Mouse (Mus musculus) midbrain, embryonic 16.5 days (tissue): ENCODE measurements around the gene Stoml2. TPM values are rescaled to one million over a fixed set of nuclear protein-coding genes. Genes with fewer than 3 reads are reported as not detected.
A peak's percentile ranks its signal among the peaks of the same experiment; 100 is the strongest.

ENCODE experiments used
- ATAC-seq: fragments of 200-750 bp; cut with Nextera tagmentation; 2 replicates; pipeline ENCODE4 v1.8.0; 2017; ENCODE audit warnings: moderate TSS enrichment
- H3K27ac ChIP-seq: fragments of 300-500 bp; sonication (generic); 2 replicates; pipeline ENCODE4 v1.5.1; 2014; ENCODE audit warnings: mild to moderate bottlenecking, low read length, mixed read lengths
- H3K27me3 ChIP-seq: fragments of 300-500 bp; sonication (generic); 2 replicates; pipeline ENCODE4 v1.6.1; 2014; ENCODE audit warnings: low read depth, low read length, mixed read lengths; ENCODE audit not compliant: control insufficient read depth, insufficient read depth
- H3K36me3 ChIP-seq: fragments of 300-500 bp; sonication (generic); 2 replicates; pipeline ENCODE4 v1.6.1; 2014; ENCODE audit warnings: mild to moderate bottlenecking, low read length, moderate library complexity, mixed read lengths; ENCODE audit not compliant: control insufficient read depth, insufficient read depth
- H3K4me1 ChIP-seq: fragments of 300-500 bp; sonication (generic); 2 replicates; pipeline ENCODE4 v1.6.1; 2014; ENCODE audit warnings: mild to moderate bottlenecking, low read length, mixed read lengths; ENCODE audit not compliant: control insufficient read depth, insufficient read depth
- H3K4me2 ChIP-seq: fragments of 300-500 bp; sonication (generic); 2 replicates; pipeline ENCODE4 v1.6.1; 2014; ENCODE audit warnings: mild to moderate bottlenecking, low read length, mixed read lengths
- H3K4me3 ChIP-seq: fragments of 300-500 bp; sonication (generic); 2 replicates; pipeline ENCODE4 v1.5.1; 2014; ENCODE audit warnings: low read depth, mild to moderate bottlenecking, low read length, moderate library complexity, mixed read lengths
- H3K9ac ChIP-seq: fragments of 300-500 bp; sonication (generic); 2 replicates; pipeline ENCODE4 v1.6.1; 2014; ENCODE audit warnings: low read depth, low read length, mixed read lengths
- H3K9me3 ChIP-seq: fragments of 300-500 bp; sonication (generic); replicated peaks from 2 replicates; pipeline ENCODE4 v1.6.1; 2014; ENCODE audit warnings: mild to moderate bottlenecking, low read length, mixed read lengths; ENCODE audit not compliant: control insufficient read depth, poor library complexity, severe bottlenecking
- WGBS: fragments of 180-500 bp; shearing (Covaris S2); extraction: QIAGEN DNeasy Blood & Tissue Kit; methylation state at CpG from one replicate; pipeline ENCODE4 v1.1.7; 2014; 5-methylcytosine and 5-hydroxymethylcytosine counted together
- polyA plus RNA-seq: library from polyadenylated mRNA; unstranded; fragments of >200 nt; fragmentation: Nextera tagmentation; extraction: Ambion mirVana; gene quantifications from 2 replicates; pipeline ENCODE4 v1.2.1, GENCODE M21; 2015

Stoml2 gene
- polyA plus RNA-seq, 1 experiment from 2014 or later: 234 TPM

DNA sequence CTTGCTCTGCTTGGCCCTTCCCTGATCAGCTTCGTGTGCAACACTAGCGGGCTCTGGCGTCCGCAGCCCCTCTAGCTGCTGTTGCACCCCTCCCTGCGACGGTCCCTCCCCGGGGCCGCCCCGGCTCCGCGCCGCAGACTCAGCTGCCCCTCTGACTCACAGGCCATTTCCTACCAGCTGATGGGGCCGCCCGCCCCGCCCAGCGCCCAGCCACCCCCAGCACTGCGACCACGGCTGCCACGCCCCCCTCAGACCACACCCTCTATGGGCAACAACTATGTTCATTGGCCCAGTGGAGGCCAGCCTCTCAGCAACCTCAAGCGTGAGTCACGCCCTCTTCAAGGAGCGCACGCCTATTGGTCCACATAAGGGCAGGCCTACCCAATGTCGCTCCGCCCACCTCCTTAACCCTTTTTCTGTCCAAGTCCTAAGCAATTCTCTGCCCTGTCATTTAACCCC, 8.6 kb upstream of the Stoml2 start:
- peak overlapping the region; percentile 87 for H3K9ac ChIP-seq
- peak overlapping the region; percentile 81 for H3K4me3 ChIP-seq
- peak; percentile 97 for ATAC-seq
- H3K4me1 ChIP-seq: peaks cover 50% of the 10 kb centered on the region
- peaks cover 7% of the 10 kb centered on the region for H3K36me3 ChIP-seq
- WGBS: 0% methylated on average over 24 of the region's 25 CpGs
- H3K27me3 ChIP-seq: no peaks in the 10 kb centered on the region
- peak overlapping the region; percentile 84 for H3K27ac ChIP-seq
- H3K9me3 ChIP-seq: no peaks in the 10 kb centered on the region
- peak overlapping the region; percentile 94 for H3K4me2 ChIP-seq

DNA sequence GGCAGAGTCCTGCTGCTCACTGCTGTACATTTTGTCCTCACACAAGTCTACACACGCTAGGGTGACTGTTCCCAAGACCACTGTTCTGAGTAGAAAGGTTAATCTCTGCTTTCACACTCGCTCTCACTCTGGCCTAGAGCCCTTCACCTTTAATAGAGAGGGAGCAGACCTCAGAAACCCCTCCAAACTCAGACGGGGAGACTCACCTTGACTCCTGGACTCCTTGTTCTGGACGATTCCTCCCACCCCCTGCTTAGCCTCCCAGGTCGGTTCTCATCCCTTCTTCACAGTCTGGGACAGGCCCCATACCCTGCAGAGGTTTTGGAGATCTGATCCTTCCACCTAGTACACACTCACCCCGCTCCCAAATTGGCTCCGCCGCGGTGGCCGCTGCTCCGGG, 8.1 kb upstream of the Stoml2 start:
- H3K9ac ChIP-seq: peak overlapping the region; percentile 87
- no peaks in the 10 kb centered on the region for H3K27me3 ChIP-seq
- no peaks in the 10 kb centered on the region for H3K9me3 ChIP-seq
- H3K4me2 ChIP-seq: peak overlapping the region; percentile 94
- peak; percentile 34 for ATAC-seq
- peaks cover 44% of the 10 kb centered on the region for H3K4me1 ChIP-seq
- peaks cover 9% of the 10 kb centered on the region for H3K36me3 ChIP-seq
- H3K27ac ChIP-seq: peak overlapping the region; percentile 84
- peak overlapping the region; percentile 81 for H3K4me3 ChIP-seq
- WGBS: 1% methylated on average over 11 of the region's 11 CpGs

DNA sequence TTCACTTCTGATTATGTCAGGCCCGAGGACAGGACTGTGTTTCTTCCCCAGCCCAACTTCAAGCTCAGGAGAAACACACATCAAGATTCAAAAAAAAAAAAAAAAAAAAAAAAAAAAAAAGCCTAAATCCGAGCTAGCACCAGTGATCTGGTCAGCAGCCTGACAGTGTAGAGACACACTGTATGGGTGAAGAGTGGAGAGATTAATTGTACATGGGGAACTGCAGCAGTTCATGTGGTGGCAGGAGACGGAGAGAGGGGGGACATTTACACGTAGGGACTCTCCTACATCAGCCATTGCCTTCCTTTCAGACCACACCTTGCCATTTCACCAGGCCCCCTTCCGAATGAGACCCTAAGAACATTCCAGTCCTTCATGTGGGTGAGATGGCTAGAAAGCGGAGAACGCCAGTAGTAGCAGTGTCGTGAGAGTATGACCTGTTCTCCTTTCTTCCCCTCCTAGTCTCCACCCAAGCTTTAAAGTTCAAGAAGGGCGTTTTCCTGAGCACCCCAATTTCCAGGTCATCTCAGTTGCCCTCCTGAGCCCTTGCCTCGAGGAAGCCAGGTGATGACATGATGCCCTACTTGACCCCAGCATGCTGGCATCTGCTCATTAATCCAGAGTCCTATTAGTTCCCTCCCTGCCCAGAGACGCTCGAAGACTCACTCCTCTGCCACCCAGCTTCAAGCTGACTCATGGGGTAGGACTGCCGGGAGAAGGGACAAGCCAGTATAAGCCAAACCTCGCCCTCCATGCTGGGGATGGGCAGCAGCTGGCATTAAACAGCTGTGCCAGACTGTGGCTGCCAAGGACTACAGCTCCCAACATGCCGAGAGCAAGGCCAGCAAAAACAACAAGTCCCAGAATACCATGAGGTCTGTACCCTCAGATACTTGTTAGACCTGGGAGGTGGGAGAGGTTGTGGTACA, 7.3 kb upstream of the Stoml2 start:
- no peaks in the 10 kb centered on the region for H3K9me3 ChIP-seq
- 56% methylated on average over 15 of the region's 15 CpGs for WGBS
- H3K4me3 ChIP-seq: peak overlapping the region; percentile 81
- peaks cover 37% of the 10 kb centered on the region for H3K4me1 ChIP-seq
- H3K27ac ChIP-seq: peak overlapping the region; percentile 84
- no peaks in the 10 kb centered on the region for H3K27me3 ChIP-seq
- H3K4me2 ChIP-seq: peak overlapping the region; percentile 94
- ATAC-seq: no peak
- peak overlapping the region; percentile 87 for H3K9ac ChIP-seq
- peaks cover 14% of the 10 kb centered on the region for H3K36me3 ChIP-seq

DNA sequence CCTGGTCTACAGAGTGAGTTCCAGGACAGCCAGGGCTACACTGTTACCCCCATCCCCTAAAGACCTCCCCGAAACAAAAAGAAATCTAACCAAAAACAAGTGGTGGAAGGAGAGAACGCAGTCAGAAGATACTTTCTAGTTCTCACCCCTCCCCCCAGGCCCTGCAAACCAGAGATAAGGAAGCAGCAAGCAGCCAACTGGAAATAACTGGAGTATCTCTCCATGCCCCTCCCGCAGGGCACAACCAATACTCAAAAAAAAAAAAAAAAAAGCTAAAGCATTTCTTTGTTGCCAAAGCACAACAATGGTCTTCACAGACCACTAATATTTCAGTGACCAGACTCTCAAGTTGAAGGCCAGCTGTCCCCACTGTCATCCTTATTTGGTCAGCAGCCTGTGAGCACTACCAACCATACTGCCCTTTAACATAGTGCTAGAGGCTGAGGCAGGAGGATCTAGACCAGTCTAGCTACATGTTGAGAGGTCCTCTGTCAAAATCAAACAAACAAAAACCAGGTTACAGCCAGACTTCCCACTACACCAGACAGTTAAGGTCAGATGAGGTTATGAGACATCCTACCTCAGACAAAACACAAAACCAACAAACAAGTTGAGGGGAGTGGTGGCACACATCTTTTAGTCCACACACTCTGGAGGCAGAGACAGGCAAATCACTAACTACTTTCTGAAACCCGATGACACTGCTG, 6.5 kb upstream of the Stoml2 start:
- ATAC-seq: no peak
- WGBS: 64% methylated on average over 4 of the region's 4 CpGs
- Histone ChIP-seq H3K36me3 (peaks cover 21% of the 10 kb centered on the region), H3K4me1 (peaks cover 30% of the 10 kb centered on the region), H3K4me2 (peak overlapping the region; percentile 19; the same call in 1 of the 2 replicates), H3K27ac (no peak overlapping the region), H3K9me3 (no peaks in the 10 kb centered on the region), H3K4me3 (no peak overlapping the region), H3K27me3 (no peaks in the 10 kb centered on the region), H3K9ac (no peak overlapping the region)

DNA sequence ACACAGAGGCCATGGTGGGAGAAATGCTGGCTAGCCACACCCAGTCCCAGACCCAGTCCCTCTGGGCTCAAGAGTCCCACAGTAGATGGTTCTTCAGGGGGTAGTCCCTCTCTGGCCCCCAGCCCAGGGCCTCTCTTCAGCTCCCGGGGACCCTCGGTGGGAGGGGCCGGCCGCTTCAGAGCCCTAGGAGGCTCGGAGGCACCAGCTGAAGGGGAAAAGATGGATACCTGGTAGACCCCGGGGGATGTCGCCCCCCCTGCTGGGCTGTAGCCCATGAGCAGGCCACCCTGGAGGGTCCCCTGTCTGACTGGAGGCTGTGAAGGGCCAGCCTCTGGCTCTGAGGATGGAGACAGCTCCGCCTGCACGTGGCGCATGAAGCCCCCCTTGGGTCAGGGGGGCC, 4.8 kb upstream of the Stoml2 start:
- H3K36me3 ChIP-seq: peaks cover 21% of the 10 kb centered on the region
- WGBS: 98% methylated on average over 9 of the region's 10 CpGs
- H3K4me2 ChIP-seq: no peak overlapping the region
- no peak overlapping the region for H3K9ac ChIP-seq
- ATAC-seq: no peak
- H3K27ac ChIP-seq: no peak overlapping the region
- H3K4me1 ChIP-seq: peaks cover 41% of the 10 kb centered on the region
- no peaks in the 10 kb centered on the region for H3K9me3 ChIP-seq
- H3K4me3 ChIP-seq: no peak overlapping the region
- no peaks in the 10 kb centered on the region for H3K27me3 ChIP-seq

DNA sequence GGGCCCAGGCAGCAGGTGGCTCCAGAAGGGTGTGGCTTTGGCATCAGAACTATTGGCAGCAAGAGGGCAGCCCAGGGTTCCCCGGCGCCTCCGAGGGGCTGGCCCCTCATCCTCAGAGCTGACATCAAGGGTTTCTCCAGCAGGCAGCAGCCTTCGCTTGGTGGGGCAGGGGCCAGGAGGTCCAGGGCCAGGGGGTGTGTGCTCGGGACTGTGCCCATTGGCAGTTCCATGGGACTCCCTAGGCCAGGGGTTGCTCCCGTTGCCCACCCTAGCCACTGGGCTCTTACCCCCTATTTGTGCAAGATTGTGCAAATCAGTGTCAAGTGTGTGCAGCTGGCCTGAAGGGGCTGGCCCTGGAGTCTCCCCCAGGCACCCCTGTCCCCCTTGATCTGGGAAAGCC, 4.3 kb upstream of the Stoml2 start:
- no peak overlapping the region for H3K9ac ChIP-seq
- peaks cover 21% of the 10 kb centered on the region for H3K36me3 ChIP-seq
- H3K27me3 ChIP-seq: no peaks in the 10 kb centered on the region
- H3K27ac ChIP-seq: no peak overlapping the region
- WGBS: 90% methylated on average over 6 of the region's 6 CpGs
- no peak overlapping the region for H3K4me3 ChIP-seq
- ATAC-seq: no peak
- H3K4me2 ChIP-seq: no peak overlapping the region
- H3K4me1 ChIP-seq: peaks cover 39% of the 10 kb centered on the region
- no peaks in the 10 kb centered on the region for H3K9me3 ChIP-seq

DNA sequence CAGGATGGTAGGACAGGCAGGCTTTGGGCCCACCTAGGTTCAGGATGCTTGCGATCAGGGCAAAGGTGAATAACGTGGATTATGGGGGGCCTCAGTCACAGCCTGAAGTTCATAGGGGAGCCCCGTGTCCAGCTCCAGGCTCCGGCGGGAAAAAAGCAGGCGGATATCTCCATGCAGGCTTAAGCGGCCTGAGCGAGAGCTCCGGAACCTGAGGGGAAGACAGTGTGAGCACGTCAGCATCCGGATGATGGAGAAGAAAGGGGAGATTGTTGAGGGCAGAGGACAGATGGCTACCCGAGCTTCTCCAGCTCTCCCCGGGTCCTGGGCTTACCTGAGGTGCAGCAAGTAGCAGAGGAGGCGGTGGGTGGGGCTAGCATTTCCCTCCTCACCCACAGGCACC, 2.0 kb upstream of the Stoml2 start:
- H3K4me3 ChIP-seq: no peak overlapping the region
- H3K36me3 ChIP-seq: peaks cover 23% of the 10 kb centered on the region
- H3K4me2 ChIP-seq: no peak overlapping the region
- peaks cover 31% of the 10 kb centered on the region for H3K4me1 ChIP-seq
- H3K9ac ChIP-seq: no peak overlapping the region
- H3K27ac ChIP-seq: no peak overlapping the region
- ATAC-seq: no peak
- no peaks in the 10 kb centered on the region for H3K9me3 ChIP-seq
- WGBS: 91% methylated on average over 14 of the region's 14 CpGs
- H3K27me3 ChIP-seq: no peaks in the 10 kb centered on the region

DNA sequence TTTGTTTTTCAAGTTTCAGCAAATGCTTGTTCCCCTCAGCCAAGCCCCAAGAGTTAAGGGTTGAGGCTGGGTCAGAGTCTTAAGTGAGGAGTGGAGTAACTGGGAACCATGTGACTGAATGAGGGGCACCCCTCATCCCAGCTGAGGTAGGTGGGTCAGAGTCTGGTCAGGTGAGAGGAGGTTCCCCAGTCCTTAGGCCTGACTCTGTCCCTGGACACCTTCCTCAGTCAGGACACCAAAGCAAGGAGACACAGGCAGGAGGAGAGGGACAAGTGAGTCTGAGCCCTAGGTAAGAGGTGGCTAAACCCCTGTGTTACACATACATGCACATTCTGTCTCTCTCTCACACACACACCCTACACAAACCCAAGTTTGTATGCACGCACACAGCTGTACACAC, 991 bp upstream of the Stoml2 start:
- ATAC-seq: no peak
- Histone ChIP-seq H3K4me3 (no peak overlapping the region), H3K36me3 (peaks cover 29% of the 10 kb centered on the region), H3K9me3 (no peaks in the 10 kb centered on the region), H3K27me3 (no peaks in the 10 kb centered on the region), H3K4me2 (no peak overlapping the region), H3K4me1 (peaks cover 21% of the 10 kb centered on the region), H3K27ac (peak overlapping the region; percentile 89), H3K9ac (no peak overlapping the region)
- WGBS: 93% methylated on average over 1 of the region's 1 CpGs

DNA sequence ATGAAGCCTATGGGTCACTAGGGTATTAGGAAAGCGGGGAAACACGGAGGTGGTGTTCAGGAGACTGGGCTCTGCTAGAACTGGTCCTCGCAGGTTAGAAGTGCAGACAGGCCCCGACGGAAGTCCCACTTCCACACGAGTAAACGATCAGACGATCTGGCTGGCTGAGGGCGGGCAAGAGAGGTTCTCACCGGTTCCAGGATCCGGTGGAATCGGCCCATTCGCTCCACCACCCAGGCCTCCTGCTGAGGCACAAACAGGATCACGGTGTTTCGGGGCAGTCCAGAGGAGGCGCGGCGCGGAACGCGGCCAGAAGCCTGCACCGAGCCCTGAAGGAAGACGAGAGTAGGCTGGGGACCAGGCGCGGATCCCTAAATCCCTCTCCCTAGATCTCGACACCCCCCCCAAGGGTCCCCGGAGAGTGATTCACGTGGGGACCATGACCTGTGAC, 705 bp downstream of the Stoml2 start:
- H3K9ac ChIP-seq: peak overlapping the region; percentile 91
- peaks cover 19% of the 10 kb centered on the region for H3K4me1 ChIP-seq
- no peaks in the 10 kb centered on the region for H3K9me3 ChIP-seq
- no peaks in the 10 kb centered on the region for H3K27me3 ChIP-seq
- H3K4me2 ChIP-seq: peak overlapping the region; percentile 79
- WGBS: under 1% methylated on average over 28 of the region's 28 CpGs
- peak; percentile 66 for ATAC-seq
- peak overlapping the region; percentile 89 for H3K27ac ChIP-seq
- peak overlapping the region; percentile 80 for H3K4me3 ChIP-seq
- H3K36me3 ChIP-seq: peaks cover 28% of the 10 kb centered on the region
